Mouse (Mus musculus): ENCODE measurements around the gene Sptbn1.

DNA sequence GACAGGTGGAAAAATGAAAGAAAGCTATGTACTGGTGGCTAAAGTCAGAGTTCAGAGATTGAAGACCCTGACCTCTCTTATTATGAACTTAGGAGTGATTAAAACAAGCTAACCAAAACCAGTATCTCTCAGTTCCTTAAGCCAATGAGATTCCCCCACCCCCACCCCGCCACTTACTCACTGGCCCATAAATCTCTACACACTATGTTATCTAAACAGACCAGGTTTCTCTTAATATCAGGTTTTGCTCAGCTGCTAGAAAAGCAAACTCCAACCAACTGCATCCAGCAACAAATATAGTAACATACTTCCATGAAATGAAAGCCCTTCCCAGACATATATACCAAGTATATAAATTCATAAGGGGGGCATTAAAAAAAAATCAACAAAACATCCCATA, 73.2 kb downstream of the Sptbn1 start:
- TF ChIP-seq CTCF (IDR thresholded peaks at IDR 0.05; ENCODE audit: extremely low read depth, insufficient read depth, insufficient read length, insufficient replicate concordance) (no peak), POLR2A (IDR thresholded peaks at IDR 0.05; ENCODE audit: low read depth, low read length) (no peak)

Data from spleen, adult 2 months (tissue).